Mouse (Mus musculus) forebrain, embryonic 16.5 days (tissue): Measurements from ENCODE around the gene Zer1. TPM values are rescaled to one million over a fixed set of nuclear protein-coding genes. Genes with fewer than 3 reads are reported as not detected.
"Not testable (repeated sequence)": the region's sequence is repeated elsewhere in the genome, so short reads cannot be mapped to it uniquely, and the experiment has no call there.

Experiments
- ATAC-seq: fragments of 200-750 bp; cut with Nextera tagmentation; 2 replicates; pipeline ENCODE4 v1.8.0; 2017; ENCODE audit warnings: mild to moderate bottlenecking, moderate library complexity
- H3K27ac ChIP-seq: fragments of 300-500 bp; sonication (generic); 2 replicates; pipeline ENCODE4 v1.5.1; 2014; ENCODE audit warnings: low read length, control low read depth
- H3K27me3 ChIP-seq: fragments of 300-500 bp; sonication (generic); replicated peaks from 2 replicates; pipeline ENCODE4 v1.6.1; 2014; ENCODE audit warnings: low read length; ENCODE audit not compliant: control insufficient read depth, insufficient read depth
- H3K36me3 ChIP-seq: fragments of 300-500 bp; sonication (generic); 2 replicates; pipeline ENCODE4 v1.6.1; 2014; ENCODE audit not compliant: control insufficient read depth, insufficient read depth
- H3K4me1 ChIP-seq: fragments of 300-500 bp; sonication (generic); replicated peaks from 2 replicates; pipeline ENCODE4 v1.6.1; 2014; ENCODE audit warnings: low read length; ENCODE audit not compliant: control insufficient read depth, insufficient read depth
- H3K4me2 ChIP-seq: fragments of 300-500 bp; sonication (generic); 2 replicates; pipeline ENCODE4 v1.6.1; 2014; ENCODE audit warnings: mild to moderate bottlenecking, low read length, control low read depth
- H3K4me3 ChIP-seq: fragments of 300-500 bp; sonication (generic); replicated peaks from 2 replicates; pipeline ENCODE4 v1.5.1; 2014; ENCODE audit warnings: mild to moderate bottlenecking, low read length, control low read depth
- H3K9ac ChIP-seq: fragments of 300-500 bp; sonication (generic); replicated peaks from 2 replicates; pipeline ENCODE4 v1.6.1; 2014; ENCODE audit warnings: low read depth, low read length, control low read depth
- H3K9me3 ChIP-seq: fragments of 300-500 bp; sonication (generic); 2 replicates; pipeline ENCODE4 v1.6.1; 2016; ENCODE audit warnings: low read length; ENCODE audit not compliant: control insufficient read depth
- WGBS: fragments of 180-500 bp; shearing (Covaris S2); extraction: QIAGEN DNeasy Blood & Tissue Kit; methylation state at CpG from one replicate; pipeline ENCODE4 v1.1.7; 2014; 5-methylcytosine and 5-hydroxymethylcytosine counted together
- polyA plus RNA-seq: library from polyadenylated mRNA; unstranded; fragments of >200 nt; fragmentation: Nextera tagmentation; extraction: Ambion mirVana; gene quantifications from 2 replicates; pipeline ENCODE4 v1.2.1, GENCODE M21; 2015

The Zer1 gene
- 10.9 and 16.5 TPM in 2 replicates for polyA plus RNA-seq

GRCm38 (mm10) chr2:30124472-30125274 lies at the start of gene Zer1:
Gene Zer1 (minus strand): TSS chr2:30124585.
- H3K9ac ChIP-seq = peak within 1 kb of the TSS; percentile 86
- peaks cover 29% of the 10 kb centered on the region for H3K4me1 ChIP-seq
- ATAC-seq = peak; percentile 97
- H3K4me3 ChIP-seq = peak within 1 kb of the TSS; percentile 83
- H3K36me3 ChIP-seq = no peaks in the 10 kb centered on the region
- peak within 1 kb of the TSS; percentile 91 for H3K27ac ChIP-seq
- 7% methylated on average over 31 of the region's 31 CpGs for WGBS
- H3K27me3 ChIP-seq = no peaks in the 10 kb centered on the region
- no peaks in the 10 kb centered on the region for H3K9me3 ChIP-seq
- peak within 1 kb of the TSS; percentile 96 for H3K4me2 ChIP-seq

GRCm38 (mm10) chr2:30173541-30174240 lies 49.3 kb upstream of the Zer1 start:
- H3K4me2 ChIP-seq = no peak overlapping the region
- no peak overlapping the region for H3K4me3 ChIP-seq
- H3K4me1 ChIP-seq = peaks cover 19% of the 10 kb centered on the region
- no peak for ATAC-seq
- 93% methylated on average over 20 of the region's 20 CpGs for WGBS
- H3K27me3 ChIP-seq = no peaks in the 10 kb centered on the region
- H3K9ac ChIP-seq = no peak overlapping the region
- no peaks in the 10 kb centered on the region for H3K9me3 ChIP-seq
- peaks cover 15% of the 10 kb centered on the region for H3K36me3 ChIP-seq
- H3K27ac ChIP-seq = no peak overlapping the region

- peak overlapping the region; percentile 89 for H3K27ac ChIP-seq
- WGBS = 1% methylated on average over 19 of the region's 19 CpGs
- peaks cover 15% of the 10 kb centered on the region for H3K36me3 ChIP-seq
Measured at GRCm38 (mm10) chr2:30171997-30172382, 47.6 kb upstream of the Zer1 start.

GRCm38 (mm10) chr2:30171371-30171996 lies 47.1 kb upstream of the Zer1 start, which contains the start of gene Endog:
Gene Endog (plus strand): TSS chr2:30171493.
- no peaks in the 10 kb centered on the region for H3K27me3 ChIP-seq
- H3K27ac ChIP-seq = peak within 1 kb of the TSS; percentile 89
- peak within 1 kb of the TSS; percentile 72 for H3K9ac ChIP-seq
- peak within 1 kb of the TSS; percentile 79 for H3K4me3 ChIP-seq
- WGBS = under 1% methylated on average over 75 of the region's 75 CpGs
- H3K36me3 ChIP-seq = peaks cover 15% of the 10 kb centered on the region
- peaks cover 6% of the 10 kb centered on the region; the same call in 1 of the 2 replicates for H3K9me3 ChIP-seq
- peak within 1 kb of the TSS; percentile 76 for H3K4me2 ChIP-seq
- H3K4me1 ChIP-seq = peaks cover 10% of the 10 kb centered on the region
- ATAC-seq = peak; percentile 97

More at GRCm38 (mm10) chr2:30171997-30172382, 47.6 kb upstream of the Zer1 start:
- peak overlapping the region; percentile 76 for H3K4me2 ChIP-seq
- peaks cover under 1% of the 10 kb centered on the region; the same call in 1 of the 2 replicates for H3K9me3 ChIP-seq
- no peaks in the 10 kb centered on the region for H3K27me3 ChIP-seq
- H3K4me3 ChIP-seq = peak overlapping the region; percentile 79
- ATAC-seq = peak; percentile 29
- peak overlapping the region; percentile 72 for H3K9ac ChIP-seq
- peaks cover 11% of the 10 kb centered on the region for H3K4me1 ChIP-seq

- Histone ChIP-seq H3K27ac (no peak overlapping the region), H3K4me1 (peaks cover 2% of the 10 kb centered on the region; the same call in 1 of the 2 replicates), H3K9ac (no peak overlapping the region), H3K4me2 (no peak overlapping the region), H3K27me3 (no peaks in the 10 kb centered on the region), H3K4me3 (no peak overlapping the region), H3K36me3 (no peaks in the 10 kb centered on the region), H3K9me3 (peaks cover 6% of the 10 kb centered on the region; the same call in 1 of the 2 replicates)
- WGBS = 59% methylated on average over 4 of the region's 4 CpGs
- no peak for ATAC-seq
Measured at GRCm38 (mm10) chr2:30166677-30167076, 42.3 kb upstream of the Zer1 start.

- no peak for ATAC-seq
- Histone ChIP-seq H3K36me3 (no peaks in the 10 kb centered on the region), H3K4me3 (no peak overlapping the region), H3K4me1 (no peaks in the 10 kb centered on the region), H3K9ac (no peak overlapping the region), H3K9me3 (peaks cover 6% of the 10 kb centered on the region; the same call in 1 of the 2 replicates), H3K4me2 (no peak overlapping the region), H3K27ac (no peak overlapping the region), H3K27me3 (no peaks in the 10 kb centered on the region)
- WGBS = 66% methylated on average over 9 of the region's 9 CpGs
Measured at GRCm38 (mm10) chr2:30164340-30164932, 40.1 kb upstream of the Zer1 start.

- no peak for ATAC-seq
- Histone ChIP-seq H3K9me3 (peaks cover 4% of the 10 kb centered on the region; the same call in 1 of the 2 replicates), H3K9ac (no peak overlapping the region), H3K4me2 (no peak overlapping the region), H3K4me1 (no peaks in the 10 kb centered on the region), H3K4me3 (no peak overlapping the region), H3K27me3 (no peaks in the 10 kb centered on the region), H3K36me3 (no peaks in the 10 kb centered on the region), H3K27ac (no peak overlapping the region)
Measured at GRCm38 (mm10) chr2:30161809-30162208, 37.4 kb upstream of the Zer1 start.

- not testable (repeated sequence) for H3K9ac ChIP-seq, H3K4me1 ChIP-seq, H3K4me3 ChIP-seq, H3K9me3 ChIP-seq, H3K36me3 ChIP-seq, H3K4me2 ChIP-seq, H3K27me3 ChIP-seq, H3K27ac ChIP-seq, ATAC-seq
- WGBS = 80% methylated on average over 6 of the region's 10 CpGs
Measured at GRCm38 (mm10) chr2:30159871-30160270, 35.5 kb upstream of the Zer1 start.
